Mouse (Mus musculus): ENCODE data around the gene Rassf4.

GRCm38 (mm10) chr6:116584095-116584494 lies 89.7 kb downstream of the Rassf4 start, which contains the start of gene Olfr215:
- TF ChIP-seq GATA1 (IDR thresholded peaks at IDR 0.05; ENCODE audit: low read length) (no peak), TAL1 (IDR thresholded peaks at IDR 0.05; ENCODE audit: low read length) (no peak)

Measured in erythroblast, embryonic 14.5 days (primary cell).